Mouse (Mus musculus) left cerebral cortex, adult 8-10 months (tissue): Measurements from ENCODE around the gene Gm14214. TPM values are rescaled to one million over a fixed set of nuclear protein-coding genes. Genes with fewer than 3 reads are reported as not detected.

Source experiments
- DNase-seq, 2 experiments: peaks; one replicate each; pipeline ENCODE4 v3.0.0; 2022; ENCODE audit warnings: low spot score in 2 of 2
- total RNA-seq, 4 experiments: library from RNA; stranded (reverse); gene quantifications; 2 replicates each; pipeline ENCODE4 v1.2.4; 2022

The Gm14214 gene
- total RNA-seq, 4 experiments from 2014 or later, result not detected

GRCm38 (mm10) chr2:154776496-154776895 lies 6.7 kb upstream of the Gm14214 start:
- no peak for DNase-seq

GRCm38 (mm10) chr2:154774032-154774431 lies 4.2 kb upstream of the Gm14214 start:
- no peak for DNase-seq

GRCm38 (mm10) chr2:154771604-154772003 lies 1.8 kb upstream of the Gm14214 start:
- no peak for DNase-seq

- no peak for DNase-seq
Observed at GRCm38 (mm10) chr2:154767051-154767450, 2.8 kb downstream of the Gm14214 start.

- no peak for DNase-seq
Observed at GRCm38 (mm10) chr2:154765554-154766008, 4.2 kb downstream of the Gm14214 start.

GRCm38 (mm10) chr2:154764828-154765497 lies 4.9 kb downstream of the Gm14214 start:
- no peak for DNase-seq

GRCm38 (mm10) chr2:154763226-154763625 lies 6.6 kb downstream of the Gm14214 start:
- DNase-seq, result no peak

- no peak for DNase-seq
Observed at GRCm38 (mm10) chr2:154758454-154758853, 11.4 kb downstream of the Gm14214 start.

GRCm38 (mm10) chr2:154757691-154758090 lies 12.1 kb downstream of the Gm14214 start:
- no peak for DNase-seq

- DNase-seq, result no peak
Observed at GRCm38 (mm10) chr2:154755791-154756190, 14.0 kb downstream of the Gm14214 start.

GRCm38 (mm10) chr2:154754068-154754560 lies 15.7 kb downstream of the Gm14214 start:
- no peak for DNase-seq

- no peak for DNase-seq
Observed at GRCm38 (mm10) chr2:154751924-154752323, 17.9 kb downstream of the Gm14214 start.

- DNase-seq, result no peak
Observed at GRCm38 (mm10) chr2:154749046-154750036, 20.5 kb downstream of the Gm14214 start.

- DNase-seq, result no peak
Observed at GRCm38 (mm10) chr2:154748383-154748782, 21.4 kb downstream of the Gm14214 start.

- DNase-seq, result no peak
Observed at GRCm38 (mm10) chr2:154743915-154744314, 25.9 kb downstream of the Gm14214 start.

GRCm38 (mm10) chr2:154742911-154743819 lies 26.7 kb downstream of the Gm14214 start:
- DNase-seq, result no peak

- no peak for DNase-seq
Observed at GRCm38 (mm10) chr2:154738621-154739020, 31.2 kb downstream of the Gm14214 start.

GRCm38 (mm10) chr2:154735986-154736385 lies 33.8 kb downstream of the Gm14214 start:
- DNase-seq, result no peak

GRCm38 (mm10) chr2:154735416-154735815 lies 34.4 kb downstream of the Gm14214 start:
- DNase-seq, result no peak

GRCm38 (mm10) chr2:154734977-154735376 lies 34.9 kb downstream of the Gm14214 start:
- DNase-seq, result no peak
